Mouse (Mus musculus) hindlimb bud, embryonic 11.5 days (tissue): ENCODE measurements around the gene Magi2.
"Not testable (repeated sequence)": the region's sequence is repeated elsewhere in the genome, so short reads cannot be mapped to it uniquely, and the experiment has no call there.

Experiments used
- DNase-seq: peaks from one replicate; pipeline ENCODE4 v3.0.0-alpha.2; 2012; ENCODE audit warnings: low read depth, low spot score; ENCODE audit errors: extremely low spot score

The Magi2 gene

GRCm38 (mm10) chr5:20227912-20228762, 1001.3 kb downstream of the Magi2 start:
- DNase-seq, result no peak

GRCm38 (mm10) chr5:20231908-20232307, 1005.1 kb downstream of the Magi2 start:
- no peak for DNase-seq

- no peak for DNase-seq
Measured at GRCm38 (mm10) chr5:20241523-20241922, 1014.7 kb downstream of the Magi2 start.

- DNase-seq, result no peak
Measured at GRCm38 (mm10) chr5:20242496-20242895, 1015.7 kb downstream of the Magi2 start.

- no peak for DNase-seq
Measured at GRCm38 (mm10) chr5:20249382-20249781, 1022.5 kb downstream of the Magi2 start.

- no peak for DNase-seq
Measured at GRCm38 (mm10) chr5:20251541-20251940, 1024.7 kb downstream of the Magi2 start.

GRCm38 (mm10) chr5:20256150-20256868, 1029.5 kb downstream of the Magi2 start:
- no peak for DNase-seq

GRCm38 (mm10) chr5:20256933-20257332, 1030.1 kb downstream of the Magi2 start:
- no peak for DNase-seq

- no peak for DNase-seq
Measured at GRCm38 (mm10) chr5:20257419-20257818, 1030.6 kb downstream of the Magi2 start.

- DNase-seq, result peak; percentile 6
Measured at GRCm38 (mm10) chr5:20259719-20260118, 1032.9 kb downstream of the Magi2 start.

GRCm38 (mm10) chr5:20272680-20273079, 1045.8 kb downstream of the Magi2 start:
- not testable (repeated sequence) for DNase-seq

- DNase-seq, result no peak
Measured at GRCm38 (mm10) chr5:20275632-20276031, 1048.8 kb downstream of the Magi2 start.

GRCm38 (mm10) chr5:20285080-20285840, 1058.4 kb downstream of the Magi2 start:
- DNase-seq, result no peak

GRCm38 (mm10) chr5:20294521-20294920, 1067.7 kb downstream of the Magi2 start:
- DNase-seq, result peak; percentile 22

- DNase-seq, result no peak
Measured at GRCm38 (mm10) chr5:20299816-20300215, 1073.0 kb downstream of the Magi2 start.

- DNase-seq, result no peak
Measured at GRCm38 (mm10) chr5:20303056-20303965, 1076.5 kb downstream of the Magi2 start.

GRCm38 (mm10) chr5:20320970-20321369, 1094.1 kb downstream of the Magi2 start:
- no peak for DNase-seq

- DNase-seq, result no peak
Measured at GRCm38 (mm10) chr5:20325290-20325689, 1098.5 kb downstream of the Magi2 start.

- DNase-seq, result no peak
Measured at GRCm38 (mm10) chr5:20328901-20329300, 1102.1 kb downstream of the Magi2 start.

- DNase-seq, result no peak
Measured at GRCm38 (mm10) chr5:20330025-20330424, 1103.2 kb downstream of the Magi2 start.
